Mouse (Mus musculus): ENCODE measurements around the gene Col4a2. TPM values are rescaled to one million over a fixed set of nuclear protein-coding genes. Genes with fewer than 3 reads are reported as not detected.

Gene Col4a2
- polyA plus RNA-seq, 1 experiment from 2014 or later = 33.8 TPM

- Histone ChIP-seq H3K4me3 (ENCODE audit: low read depth, low read length) (peak within 1 kb of the TSS; percentile 76), H3K36me3 (ENCODE audit: control insufficient read depth, insufficient read depth, low read length) (no peaks in the 10 kb centered on the region), H3K9me3 (replicated peaks; ENCODE audit: control insufficient read depth, low read length, poor library complexity, severe bottlenecking) (no peaks in the 10 kb centered on the region), H3K9ac (ENCODE audit: low read depth, low read length) (peak within 1 kb of the TSS; percentile 85), H3K4me2 (ENCODE audit: low read length) (peak within 1 kb of the TSS; percentile 86), H3K27ac (ENCODE audit: low read length) (peak within 1 kb of the TSS; percentile 87), H3K4me1 (ENCODE audit: control insufficient read depth, insufficient read depth, low read length) (peaks cover 15% of the 10 kb centered on the region), H3K27me3 (ENCODE audit: control insufficient read depth, insufficient read depth, low read depth, low read length) (peaks cover 3% of the 10 kb centered on the region; the same call in 1 of the 2 replicates)
- 3% methylated on average over 68 of the region's 73 CpGs for WGBS
- ATAC-seq = peak; percentile 99
These were observed 184.7 kb downstream of the Col4a2 start, which contains the start of gene Naxd for GRCm38 (mm10) chr8:11497017-11497990. TSS of gene Naxd (plus strand) at chr8:11497506.

- no peak overlapping the region for H3K9ac ChIP-seq (ENCODE audit: low read depth, low read length)
- ATAC-seq = no peak
- peaks cover 3% of the 10 kb centered on the region; the same call in 1 of the 2 replicates for H3K27me3 ChIP-seq (ENCODE audit: control insufficient read depth, insufficient read depth, low read depth, low read length)
- peak overlapping the region; percentile 76 for H3K4me3 ChIP-seq (ENCODE audit: low read depth, low read length)
- no peaks in the 10 kb centered on the region for H3K36me3 ChIP-seq (ENCODE audit: control insufficient read depth, insufficient read depth, low read length)
- H3K4me1 ChIP-seq (ENCODE audit: control insufficient read depth, insufficient read depth, low read length) = peaks cover 15% of the 10 kb centered on the region
- H3K4me2 ChIP-seq (ENCODE audit: low read length) = peak overlapping the region; percentile 67
- WGBS = 76% methylated on average over 12 of the region's 12 CpGs
- H3K27ac ChIP-seq (ENCODE audit: low read length) = no peak overlapping the region
- no peaks in the 10 kb centered on the region for H3K9me3 ChIP-seq (replicated peaks; ENCODE audit: control insufficient read depth, low read length, poor library complexity, severe bottlenecking)
These were observed 185.7 kb downstream of the Col4a2 start for GRCm38 (mm10) chr8:11498281-11498680.

Other genes starting within 250 kb of the Col4a2 start
- gene Col4a1, start within 50 bp of the Col4a2 start, polyA plus RNA-seq (2015; fragmentation: Nextera tagmentation; extraction: Ambion mirVana) = 73.6 and 83.1 TPM in 2 replicates
- gene Rab20, start 165.9 kb downstream of the Col4a2 start, polyA plus RNA-seq (2015; fragmentation: Nextera tagmentation; extraction: Ambion mirVana) = 0.53 and 0.77 TPM in 2 replicates
- gene Naxd, start 184.7 kb downstream of the Col4a2 start, polyA plus RNA-seq (2015; fragmentation: Nextera tagmentation; extraction: Ambion mirVana) = 129 and 132 TPM in 2 replicates
- gene Cars2, start 238.0 kb downstream of the Col4a2 start, polyA plus RNA-seq (2015; fragmentation: Nextera tagmentation; extraction: Ambion mirVana) = 21.8 and 22.4 TPM in 2 replicates
- 39.3 and 42.4 TPM in 2 replicates for gene Ing1, start 242.8 kb downstream of the Col4a2 start, polyA plus RNA-seq (2015; fragmentation: Nextera tagmentation; extraction: Ambion mirVana)

Data from midbrain, embryonic 16.5 days (tissue).